Mouse (Mus musculus): ENCODE measurements around the gene Rsl24d1. TPM values are rescaled to one million over a fixed set of nuclear protein-coding genes. Genes with fewer than 3 reads are reported as not detected.

Rsl24d1 gene
- polyA plus RNA-seq (2014; fragmentation: Illumina TruSeq; extraction: RNeasy Lipid Tissue Mini Kit (QIAGEN cat#74804); ENCODE audit: low read depth, low replicate concordance) = 48.4 TPM

DNA sequence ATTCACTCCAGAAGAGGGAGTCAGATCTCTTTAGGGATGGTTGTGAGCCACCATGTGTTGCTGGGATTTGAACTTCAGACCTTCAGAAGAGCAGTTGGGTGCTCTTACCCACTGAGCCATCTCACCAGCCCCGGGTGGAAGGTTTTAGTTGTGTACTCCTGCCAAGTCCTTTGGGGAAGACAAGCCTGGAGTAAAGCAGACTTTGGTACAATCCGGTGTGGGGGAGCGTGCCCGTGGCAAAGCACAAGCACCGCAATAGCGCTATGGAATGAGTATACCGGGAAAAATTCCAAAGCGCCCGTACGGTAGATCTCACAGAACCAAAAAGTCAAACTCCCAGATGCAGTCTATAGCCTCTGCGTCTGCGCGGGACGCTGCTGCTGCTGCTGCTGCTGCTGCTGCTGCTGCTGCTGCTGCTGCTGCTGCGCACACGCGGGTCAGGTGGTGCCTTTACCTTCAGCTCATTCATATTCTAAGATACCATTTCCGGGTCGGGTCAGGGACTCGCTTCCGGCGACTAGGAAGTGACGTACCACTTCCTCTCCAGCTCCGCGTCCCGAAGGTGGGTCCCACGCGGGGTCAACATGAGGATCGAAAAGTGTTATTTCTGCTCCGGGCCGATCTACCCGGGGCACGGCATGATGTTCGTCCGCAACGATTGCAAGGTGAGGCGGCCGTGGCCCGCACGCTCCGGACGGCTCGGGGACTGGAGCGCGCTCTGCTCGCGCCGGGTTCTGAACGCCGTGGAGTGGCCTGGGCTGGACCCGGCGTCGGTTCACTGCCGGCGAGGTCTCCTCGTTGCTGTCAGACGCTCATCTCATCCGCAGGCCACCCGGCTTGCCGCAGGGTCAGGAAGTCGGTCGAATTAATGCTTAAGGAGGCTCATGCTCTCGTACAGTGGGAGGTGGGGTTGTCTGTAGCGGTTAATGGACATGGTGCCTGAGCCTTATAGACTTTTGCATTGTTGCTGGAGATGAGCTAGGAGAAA is at the start of gene Rsl24d1:
TSS of gene Rsl24d1 (plus strand) at position 508 of the 988 bp plus-strand sequence.

DNA sequence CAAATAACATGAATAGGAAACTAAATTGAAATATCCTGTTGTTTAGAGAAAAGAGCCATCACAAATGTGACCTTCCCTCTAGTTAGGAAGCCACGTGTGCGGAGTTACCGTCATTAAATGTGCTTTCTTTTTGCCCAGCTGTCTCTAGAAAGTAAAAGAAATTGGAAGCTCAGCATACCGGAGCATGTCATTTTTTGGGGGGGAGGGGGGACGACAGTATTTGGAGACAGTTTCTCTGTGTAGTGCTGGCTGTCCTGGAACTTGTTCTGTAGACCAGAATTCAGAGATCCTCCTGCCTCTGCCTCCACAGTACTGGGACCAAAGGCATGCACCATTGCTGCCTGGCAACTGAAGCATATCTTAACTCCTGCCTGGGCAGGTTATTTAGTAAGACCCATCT is 11.7 kb upstream of the Rsl24d1 start, which contains the start of gene Khdc3:
TSS of gene Khdc3 (plus strand) at position 301 of the 400 bp plus-strand sequence.

DNA sequence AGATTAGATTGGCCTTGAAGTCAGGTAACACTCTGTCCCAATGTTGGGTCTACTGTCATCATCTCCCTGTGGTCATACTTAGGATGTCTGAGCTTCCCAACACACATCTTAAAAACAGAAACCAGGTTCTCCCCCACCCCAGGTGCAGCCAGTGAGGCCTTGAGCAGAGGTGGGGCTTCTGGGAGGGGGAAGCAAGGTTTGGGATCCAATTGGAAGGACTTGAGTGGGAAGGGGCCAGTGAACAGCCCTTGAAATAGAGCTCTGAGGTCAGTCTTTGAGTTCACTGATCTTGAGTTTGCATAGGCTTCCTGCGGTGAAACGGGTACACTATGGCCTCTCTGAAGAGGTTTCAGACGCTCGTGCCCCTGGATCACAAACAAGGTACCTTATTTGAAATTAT is 11.0 kb upstream of the Rsl24d1 start, which contains the start of gene Gm20509:
TSS of gene Gm20509 (plus strand) at position 290 of the 400 bp plus-strand sequence.

Other genes starting within 250 kb of the Rsl24d1 start
- gene Pygo1, start 187.8 kb upstream of the Rsl24d1 start, polyA plus RNA-seq (2014; fragmentation: Illumina TruSeq; extraction: RNeasy Lipid Tissue Mini Kit (QIAGEN cat#74804); ENCODE audit: low read depth, low replicate concordance) = 11.9 TPM
- gene Dyx1c1, start 154.6 kb upstream of the Rsl24d1 start, polyA plus RNA-seq (2014; fragmentation: Illumina TruSeq; extraction: RNeasy Lipid Tissue Mini Kit (QIAGEN cat#74804); ENCODE audit: low read depth, low replicate concordance) = 1.0 TPM
- not detected for gene Gm44503, start 154.6 kb upstream of the Rsl24d1 start, polyA plus RNA-seq (2014; fragmentation: Illumina TruSeq; extraction: RNeasy Lipid Tissue Mini Kit (QIAGEN cat#74804); ENCODE audit: low read depth, low replicate concordance)
- gene Ccpg1os, start 128.0 kb upstream of the Rsl24d1 start, polyA plus RNA-seq (2014; fragmentation: Illumina TruSeq; extraction: RNeasy Lipid Tissue Mini Kit (QIAGEN cat#74804); ENCODE audit: low read depth, low replicate concordance) = 11.1 TPM
- 105 TPM for gene Ccpg1, start 128.0 kb upstream of the Rsl24d1 start, polyA plus RNA-seq (2014; fragmentation: Illumina TruSeq; extraction: RNeasy Lipid Tissue Mini Kit (QIAGEN cat#74804); ENCODE audit: low read depth, low replicate concordance)
- gene Pigb, start 73.0 kb upstream of the Rsl24d1 start, polyA plus RNA-seq (2014; fragmentation: Illumina TruSeq; extraction: RNeasy Lipid Tissue Mini Kit (QIAGEN cat#74804); ENCODE audit: low read depth, low replicate concordance) = 4.6 TPM
- 4.1 TPM for gene Rab27a, start 68.6 kb upstream of the Rsl24d1 start, polyA plus RNA-seq (2014; fragmentation: Illumina TruSeq; extraction: RNeasy Lipid Tissue Mini Kit (QIAGEN cat#74804); ENCODE audit: low read depth, low replicate concordance)
- gene Khdc3, start 11.6 kb upstream of the Rsl24d1 start, polyA plus RNA-seq (2014; fragmentation: Illumina TruSeq; extraction: RNeasy Lipid Tissue Mini Kit (QIAGEN cat#74804); ENCODE audit: low read depth, low replicate concordance) = not detected
- gene Gm20509, start 11.0 kb upstream of the Rsl24d1 start, polyA plus RNA-seq (2014; fragmentation: Illumina TruSeq; extraction: RNeasy Lipid Tissue Mini Kit (QIAGEN cat#74804); ENCODE audit: low read depth, low replicate concordance) = not detected